Mouse (Mus musculus) spleen, postnatal 4 days (tissue): ENCODE measurements around the gene Sec22b.
A peak's percentile ranks its signal among the peaks of the same experiment; 100 is the strongest.

ENCODE experiments used
- DNase-seq, 2 experiments: peaks; one replicate each; pipeline ENCODE4 v3.0.0; 2022; ENCODE audit warnings: low spot score in 2 of 2

Sec22b gene

GRCm38 (mm10) chr3:97909737-97910136 lies 8.7 kb downstream of the Sec22b start:
- no peak for DNase-seq

GRCm38 (mm10) chr3:97911093-97911492 lies 10.1 kb downstream of the Sec22b start:
- DNase-seq: no peak

GRCm38 (mm10) chr3:97915081-97915480 lies 14.1 kb downstream of the Sec22b start:
- DNase-seq: no peak

- no peak for DNase-seq
Observed at GRCm38 (mm10) chr3:97918885-97919550, 18.0 kb downstream of the Sec22b start.

GRCm38 (mm10) chr3:97925246-97925645 lies 24.3 kb downstream of the Sec22b start:
- peak in 1 of 2 experiments; percentile 52 for DNase-seq

- peak in 1 of 2 experiments; percentile 45 for DNase-seq
Observed at GRCm38 (mm10) chr3:97927322-97927721, 26.3 kb downstream of the Sec22b start.

- peak; percentile 79 to 88 for DNase-seq
Observed at GRCm38 (mm10) chr3:97928968-97929858, 28.2 kb downstream of the Sec22b start.

- DNase-seq: no peak
Observed at GRCm38 (mm10) chr3:97930141-97930786, 29.3 kb downstream of the Sec22b start.

- DNase-seq: no peak
Observed at GRCm38 (mm10) chr3:97930787-97931158, 29.8 kb downstream of the Sec22b start.

- DNase-seq: no peak
Observed at GRCm38 (mm10) chr3:97931310-97931885, 30.4 kb downstream of the Sec22b start.

- peak; percentile 52 to 76 for DNase-seq
Observed at GRCm38 (mm10) chr3:97932131-97932530, 31.1 kb downstream of the Sec22b start.

- DNase-seq: no peak
Observed at GRCm38 (mm10) chr3:97932771-97933170, 31.8 kb downstream of the Sec22b start.

- peak in 1 of 2 experiments; percentile 55 for DNase-seq
Observed at GRCm38 (mm10) chr3:97933251-97933650, 32.3 kb downstream of the Sec22b start.

GRCm38 (mm10) chr3:97933811-97934210 lies 32.8 kb downstream of the Sec22b start:
- no peak for DNase-seq

GRCm38 (mm10) chr3:97934331-97935300 lies 33.6 kb downstream of the Sec22b start:
- DNase-seq: no peak

- no peak for DNase-seq
Observed at GRCm38 (mm10) chr3:97937068-97937944, 36.3 kb downstream of the Sec22b start.

GRCm38 (mm10) chr3:97937945-97938266 lies 36.9 kb downstream of the Sec22b start:
- no peak for DNase-seq

GRCm38 (mm10) chr3:97938814-97939526 lies 38.0 kb downstream of the Sec22b start:
- DNase-seq: no peak
